Mouse (Mus musculus) liver, embryonic 14.5 days (tissue): ENCODE measurements around the gene Cacna1f.

Experiments
- CTCF ChIP-seq: IDR thresholded peaks from 2 replicates; pipeline ENCODE4 v1.5.1; 2016; ENCODE audit warnings: antibody characterized with exemption, low read depth, control low read depth
- EP300 ChIP-seq: IDR thresholded peaks from 2 replicates; pipeline ENCODE4 v1.6.1; 2016; ENCODE audit warnings: antibody characterized with exemption, low read depth

GRCm38 (mm10) chrX:7574087-7574884 is 32.6 kb upstream of the Cacna1f start, which contains the start of gene Ppp1r3f:
- TF ChIP-seq CTCF (no peak), EP300 (no peak)
